Mouse (Mus musculus): Measurements from ENCODE around the gene 4430402I18Rik. TPM values are rescaled to one million over a fixed set of nuclear protein-coding genes. Genes with fewer than 3 reads are reported as not detected.

Gene 4430402I18Rik
- polyA plus RNA-seq, 1 experiment, result 9.3 TPM

DNA sequence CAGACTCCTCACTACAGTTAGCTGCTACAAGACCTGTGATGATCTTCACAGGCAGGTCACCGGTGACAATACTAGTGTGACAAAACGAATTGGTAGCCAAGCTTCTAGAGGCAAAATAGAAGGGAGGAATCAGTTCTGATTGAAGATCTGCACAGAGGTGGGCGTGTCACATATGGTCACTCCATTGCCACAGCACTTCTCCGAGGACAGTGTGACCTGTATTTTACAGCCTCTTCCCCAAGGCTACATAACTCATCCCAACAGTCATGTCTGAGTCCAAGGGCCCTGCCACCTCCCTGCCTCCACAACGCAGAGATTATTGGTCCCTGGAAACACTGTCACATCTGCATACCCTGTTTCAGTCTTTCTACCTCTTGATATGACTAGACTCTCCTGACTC, 1.6 kb upstream of the 4430402I18Rik start:
- DNase-seq (ENCODE audit: extremely low spot score in 1 of 2, low spot score in 1 of 2), result no peak

DNA sequence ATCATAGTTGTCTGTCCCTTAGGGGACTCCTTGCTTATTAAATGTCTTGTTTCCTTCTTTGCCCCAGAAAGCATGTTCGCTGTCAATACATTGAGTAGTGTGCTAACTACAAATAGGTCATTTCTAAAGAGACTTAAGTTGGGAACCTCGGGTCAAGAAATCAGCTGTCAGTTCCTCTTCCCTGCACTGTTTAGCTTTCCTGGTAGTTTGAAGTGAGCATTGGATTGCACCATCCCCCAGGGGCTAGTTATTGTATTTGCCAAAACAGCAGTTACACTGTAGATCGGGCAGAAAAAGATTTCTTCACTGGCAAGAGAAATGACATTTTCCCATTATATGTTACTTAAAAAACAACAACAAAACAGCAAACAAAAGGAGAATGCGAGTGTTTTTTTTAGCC, 578 bp upstream of the 4430402I18Rik start:
- DNase-seq (ENCODE audit: extremely low spot score in 1 of 2, low spot score in 1 of 2), result no peak

DNA sequence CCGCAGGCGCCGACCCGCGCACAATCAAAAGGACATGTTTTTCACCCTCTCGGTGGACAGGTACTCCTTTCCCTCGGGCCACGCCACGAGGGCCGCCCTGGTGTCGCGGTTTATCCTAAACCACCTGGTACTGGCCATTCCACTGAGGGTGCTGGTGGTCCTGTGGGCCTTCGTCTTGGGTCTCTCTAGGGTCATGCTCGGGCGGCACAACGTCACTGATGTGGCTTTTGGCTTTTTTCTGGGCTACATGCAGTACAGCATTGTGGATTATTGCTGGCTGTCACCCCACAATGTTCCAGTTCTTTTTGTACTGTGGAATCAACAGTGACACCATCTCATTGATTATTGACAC, 3.1 kb downstream of the 4430402I18Rik start:
- DNase-seq (ENCODE audit: extremely low spot score in 1 of 2, low spot score in 1 of 2), result no peak

DNA sequence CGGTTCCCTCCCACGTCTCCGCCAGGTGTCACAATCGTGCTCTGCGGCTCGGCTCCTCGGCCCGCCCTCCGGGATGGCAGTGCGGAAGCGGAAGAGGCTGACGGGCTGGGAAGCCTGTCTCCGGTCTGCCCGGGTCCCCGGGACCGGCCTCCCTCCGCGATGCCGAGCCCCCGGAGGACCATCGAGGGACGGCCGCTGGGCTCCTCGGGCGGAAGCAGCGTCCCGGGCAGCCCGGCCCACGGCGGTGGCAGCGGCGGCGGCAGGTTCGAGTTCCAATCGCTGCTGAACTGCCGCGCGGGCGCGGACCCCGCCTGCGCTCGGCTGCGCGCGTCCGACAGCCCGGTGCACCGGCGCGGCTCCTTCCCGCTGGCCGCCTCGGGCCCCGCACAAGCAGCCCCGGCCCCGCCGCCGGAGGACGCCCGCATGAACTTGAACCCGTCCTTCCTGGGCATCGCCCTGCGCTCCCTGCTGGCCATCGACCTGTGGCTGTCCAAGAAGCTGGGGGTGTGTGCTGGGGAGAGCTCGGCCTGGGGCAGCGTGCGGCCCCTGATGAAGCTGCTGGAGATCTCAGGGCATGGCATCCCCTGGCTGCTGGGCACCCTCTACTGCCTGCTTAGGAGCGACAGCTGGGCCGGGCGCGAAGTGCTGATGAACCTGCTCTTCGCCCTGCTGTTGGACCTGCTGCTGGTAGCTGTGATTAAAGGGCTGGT, 3.6 kb downstream of the 4430402I18Rik start, which contains the start of gene Plpp6:
Gene Plpp6 (plus strand): TSS at position 112 of the 710 bp plus-strand sequence.
- peak; percentile 68 to 85 for DNase-seq (ENCODE audit: extremely low spot score in 1 of 2, low spot score in 1 of 2)

DNA sequence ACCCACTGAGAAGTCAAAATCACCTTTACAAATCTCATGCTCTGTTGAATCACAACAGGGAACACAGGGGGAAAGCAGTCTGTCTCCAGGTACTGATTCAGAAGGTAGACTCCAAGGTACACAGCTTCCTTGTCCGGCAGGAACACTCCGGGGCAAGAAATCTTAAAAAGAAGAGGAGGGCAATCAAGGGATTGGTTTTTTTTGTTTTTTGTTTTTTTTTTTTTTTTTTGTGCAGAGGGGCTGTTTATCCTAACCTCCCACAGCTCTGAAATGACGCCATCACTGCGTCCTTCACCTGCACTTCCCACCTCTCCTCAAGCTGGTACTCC, 4.1 kb downstream of the 4430402I18Rik start:
- no peak for DNase-seq (ENCODE audit: extremely low spot score in 1 of 2, low spot score in 1 of 2)

DNA sequence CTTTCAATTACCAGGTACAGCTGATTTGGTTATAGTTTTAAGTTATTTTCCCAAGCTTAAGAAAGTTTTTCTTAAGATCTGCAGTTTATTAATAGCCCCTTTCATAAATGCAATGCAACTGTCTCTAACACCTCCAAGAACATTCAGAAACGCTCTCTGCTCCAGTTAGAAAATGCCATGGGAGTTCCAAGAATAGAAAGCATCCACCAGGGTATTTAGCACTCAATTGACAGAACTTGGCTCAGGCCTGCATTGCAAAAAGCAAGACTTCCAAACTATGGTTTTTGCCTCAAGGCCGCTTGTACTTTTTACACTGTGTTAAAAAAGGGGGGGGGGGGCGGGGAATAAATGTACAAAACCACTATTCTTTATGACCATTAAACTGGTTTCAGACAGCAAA, 4.5 kb downstream of the 4430402I18Rik start:
- DNase-seq (ENCODE audit: extremely low spot score in 1 of 2, low spot score in 1 of 2), result peak; percentile 69 to 77

DNA sequence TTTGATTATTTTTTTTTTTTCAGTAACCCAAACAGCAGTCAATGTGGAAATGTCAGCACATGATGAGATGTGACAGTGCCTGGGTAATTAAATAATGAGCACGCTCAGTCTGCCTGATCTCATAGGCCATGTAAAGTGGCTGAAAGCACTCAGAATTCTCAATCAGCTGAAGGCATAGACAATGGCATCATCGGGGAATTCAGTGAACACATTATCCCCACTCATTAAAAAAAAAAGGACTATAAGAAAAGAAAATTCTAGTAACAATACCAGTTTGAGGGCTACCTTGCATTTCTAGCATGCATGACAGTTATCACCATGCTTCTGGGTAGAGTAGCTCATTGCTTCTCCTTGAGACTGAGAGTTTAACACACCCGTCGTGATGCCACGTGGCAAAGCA, 16.3 kb downstream of the 4430402I18Rik start:
- no peak for DNase-seq (ENCODE audit: extremely low spot score in 1 of 2, low spot score in 1 of 2)

DNA sequence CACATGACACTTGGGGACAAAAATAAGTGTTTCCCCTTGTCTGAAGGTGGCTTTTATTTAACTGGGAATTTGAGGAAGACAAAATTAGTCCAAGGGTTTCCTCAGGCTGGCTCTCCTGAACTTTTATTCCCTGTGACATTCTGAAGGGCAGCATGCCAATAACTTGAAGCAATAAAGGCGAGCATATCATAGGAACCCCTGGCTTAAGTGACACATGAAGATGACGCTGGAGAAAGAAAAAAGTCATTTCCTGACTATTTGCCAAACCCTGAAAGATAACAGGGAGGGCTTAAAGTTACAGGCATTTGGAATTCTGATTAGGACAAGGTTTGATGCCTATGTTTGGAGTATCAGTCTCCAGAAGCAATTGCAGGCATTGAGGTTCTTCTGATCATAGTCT, 20.3 kb downstream of the 4430402I18Rik start:
- DNase-seq (ENCODE audit: extremely low spot score in 1 of 2, low spot score in 1 of 2), result no peak

DNA sequence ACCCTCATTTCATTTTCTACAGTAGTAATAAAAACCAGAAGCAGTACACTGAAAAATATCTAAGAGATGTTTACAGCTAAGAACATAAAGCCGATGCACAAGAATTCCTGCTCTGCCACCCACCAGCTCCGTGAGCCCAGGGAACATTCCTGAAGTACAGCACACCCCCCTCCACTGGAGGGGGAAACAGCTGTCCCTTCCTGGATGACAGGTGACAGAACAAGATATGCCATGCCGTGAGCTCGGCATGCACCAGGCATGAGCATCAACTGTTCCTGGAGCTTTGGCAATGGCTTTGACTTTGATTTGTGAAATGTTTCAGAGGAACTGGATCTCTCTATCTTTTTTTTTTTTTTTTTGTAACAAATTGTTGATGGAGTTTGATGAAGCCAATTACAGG, 20.8 kb downstream of the 4430402I18Rik start:
- DNase-seq (ENCODE audit: extremely low spot score in 1 of 2, low spot score in 1 of 2), result peak in 1 of 2 experiments; percentile 31

DNA sequence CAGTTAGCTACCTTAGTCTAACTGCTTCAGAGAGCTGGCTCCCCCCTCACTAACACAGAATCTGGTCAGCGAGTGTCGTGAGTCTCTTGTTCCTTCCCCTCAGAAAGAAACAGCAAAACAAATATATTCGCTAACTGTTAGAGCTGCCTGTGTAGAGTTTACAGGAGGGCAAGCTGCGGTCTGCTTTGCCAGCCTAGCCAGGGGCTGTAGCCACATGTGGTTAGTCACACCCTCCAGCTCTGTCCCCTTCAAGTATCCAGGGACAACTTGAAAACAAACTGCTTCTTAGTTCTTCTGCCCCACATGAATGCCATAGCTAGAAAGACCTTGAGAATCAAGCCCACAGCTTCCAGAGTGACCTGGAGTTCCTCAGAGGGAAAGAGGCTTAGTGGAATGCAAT, 26.3 kb downstream of the 4430402I18Rik start:
- no peak for DNase-seq (ENCODE audit: extremely low spot score in 1 of 2, low spot score in 1 of 2)

DNA sequence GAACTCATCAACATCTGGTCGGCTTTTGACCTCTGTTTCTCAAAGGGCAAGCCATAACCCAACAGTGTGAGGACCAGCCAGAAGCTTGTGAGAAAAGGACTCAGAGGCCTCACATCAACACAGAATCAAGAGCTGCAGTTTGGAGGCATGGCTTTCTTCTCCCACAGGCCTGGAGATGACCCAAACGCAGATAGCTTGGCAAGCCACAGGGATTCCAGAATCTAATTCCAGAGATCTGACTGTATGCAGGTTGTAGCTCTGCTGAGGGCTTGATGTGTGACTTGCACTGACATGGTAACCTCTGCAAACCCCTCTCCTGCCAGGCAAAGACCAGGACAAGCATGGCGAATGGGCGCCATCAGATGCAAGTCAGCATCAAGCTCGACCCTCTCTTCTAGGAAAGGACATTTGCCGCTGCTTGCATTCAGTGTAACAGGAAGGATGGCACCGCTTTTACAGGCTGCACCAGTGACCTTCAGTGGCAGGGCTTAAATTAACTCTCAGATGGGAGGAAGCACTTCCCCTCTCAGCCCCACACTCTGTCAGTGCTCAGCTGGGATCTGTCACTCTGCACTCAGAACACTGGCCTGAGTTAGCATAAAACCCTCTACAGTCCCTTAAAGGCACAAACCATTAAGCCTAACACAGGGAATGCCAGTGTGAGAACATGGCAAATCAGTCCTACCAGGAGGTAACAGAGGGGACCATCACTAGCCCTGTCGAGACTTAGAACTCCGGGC, 27.3 kb downstream of the 4430402I18Rik start:
- DNase-seq (ENCODE audit: extremely low spot score in 1 of 2, low spot score in 1 of 2), result no peak

DNA sequence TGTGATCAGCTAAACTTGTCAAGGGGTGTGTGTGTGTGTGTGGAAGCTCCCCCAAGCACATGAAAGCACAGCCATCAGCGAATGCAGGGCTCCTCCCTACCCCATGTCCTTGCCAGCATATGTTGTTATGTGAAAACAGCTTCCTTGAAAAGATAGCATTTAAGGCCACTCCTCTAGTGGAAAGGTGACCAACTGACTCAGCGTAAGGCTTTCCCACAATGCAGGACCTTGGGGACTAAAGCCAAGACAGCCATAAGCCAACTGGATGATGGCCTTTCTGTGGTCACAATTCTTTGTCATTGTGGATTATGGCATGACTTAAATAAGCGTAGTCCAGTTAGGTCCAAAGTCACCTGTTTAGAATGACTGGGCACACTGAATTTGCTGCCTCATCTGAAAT, 32.7 kb downstream of the 4430402I18Rik start:
- no peak for DNase-seq (ENCODE audit: extremely low spot score in 1 of 2, low spot score in 1 of 2)

DNA sequence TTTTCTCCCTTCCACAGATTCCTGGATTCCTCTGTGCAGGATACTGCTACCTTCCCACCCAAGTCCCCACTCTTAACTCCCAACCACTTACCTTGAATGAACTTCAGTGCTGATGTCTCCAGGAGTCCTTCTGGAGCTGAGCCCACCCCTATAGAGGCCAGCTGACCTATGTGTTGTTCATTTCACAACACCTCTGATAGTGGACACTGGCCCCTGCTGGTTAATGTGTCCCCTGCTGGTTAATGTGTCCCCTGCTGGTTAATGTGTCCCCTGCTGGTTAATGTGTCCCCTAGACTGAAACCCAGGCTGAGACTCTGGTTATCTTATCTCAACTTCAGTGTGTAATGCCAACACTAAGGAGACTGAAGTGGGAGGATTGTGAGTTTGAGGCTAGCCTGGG, 38.6 kb downstream of the 4430402I18Rik start:
- no peak for DNase-seq (ENCODE audit: extremely low spot score in 1 of 2, low spot score in 1 of 2)

DNA sequence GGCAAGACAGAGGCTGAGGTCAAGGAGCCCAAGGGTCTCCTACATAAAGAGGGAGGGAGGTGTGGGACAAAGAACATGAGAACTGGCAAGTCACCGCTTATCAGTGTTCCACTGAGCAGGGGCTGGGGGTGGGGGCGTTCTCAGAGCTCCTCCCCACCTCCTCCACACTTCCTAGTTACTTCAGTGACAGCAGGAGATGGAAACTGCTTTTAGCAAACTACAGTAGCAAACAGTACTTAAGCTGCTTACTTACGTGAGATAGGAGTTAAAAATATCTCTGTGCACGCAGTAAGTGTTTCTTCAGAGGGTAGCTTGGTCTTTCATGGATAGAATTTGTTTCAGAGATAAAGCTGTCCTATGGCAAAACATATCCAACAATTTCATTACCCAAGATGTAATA, 40.2 kb downstream of the 4430402I18Rik start:
- DNase-seq (ENCODE audit: extremely low spot score in 1 of 2, low spot score in 1 of 2), result no peak

DNA sequence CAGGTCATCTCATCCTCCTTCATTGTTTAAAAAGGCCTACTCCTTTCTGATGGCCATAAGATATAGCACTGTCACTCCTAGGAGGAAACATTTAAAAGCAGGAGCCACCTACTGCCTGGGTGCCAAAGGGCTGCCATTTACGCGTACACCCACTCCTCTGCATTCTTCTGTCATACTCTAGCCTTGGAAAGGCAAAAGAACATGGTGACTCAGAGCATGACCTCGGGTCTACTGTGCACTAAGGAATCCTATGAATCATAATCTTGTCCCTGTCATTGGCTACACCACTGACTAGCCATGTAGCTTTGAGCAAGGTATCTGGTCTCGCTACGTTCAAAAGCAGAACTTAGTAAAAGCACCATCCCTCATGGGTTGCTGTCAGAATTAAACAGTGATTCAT, 41.2 kb downstream of the 4430402I18Rik start:
- no peak for DNase-seq (ENCODE audit: extremely low spot score in 1 of 2, low spot score in 1 of 2)

DNA sequence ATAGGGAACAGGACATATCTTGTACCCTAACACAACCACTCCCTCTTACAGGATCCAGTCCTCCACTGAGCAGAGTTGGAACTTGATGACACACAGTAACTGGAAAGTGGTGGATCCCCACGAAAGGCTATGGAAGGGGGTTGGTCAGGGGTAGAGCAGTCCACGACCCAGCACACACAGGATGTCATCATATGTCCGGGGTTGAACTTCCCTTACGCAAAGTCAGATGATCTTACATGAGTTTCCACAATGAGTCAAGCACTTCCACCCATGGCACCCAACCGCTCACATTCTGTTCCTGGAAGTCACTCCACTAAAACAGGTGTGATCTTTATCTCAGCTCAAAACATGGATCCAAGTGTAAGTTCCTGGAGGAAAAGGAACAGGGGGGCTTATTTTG, 49.8 kb downstream of the 4430402I18Rik start:
- no peak for DNase-seq (ENCODE audit: extremely low spot score in 1 of 2, low spot score in 1 of 2)

DNA sequence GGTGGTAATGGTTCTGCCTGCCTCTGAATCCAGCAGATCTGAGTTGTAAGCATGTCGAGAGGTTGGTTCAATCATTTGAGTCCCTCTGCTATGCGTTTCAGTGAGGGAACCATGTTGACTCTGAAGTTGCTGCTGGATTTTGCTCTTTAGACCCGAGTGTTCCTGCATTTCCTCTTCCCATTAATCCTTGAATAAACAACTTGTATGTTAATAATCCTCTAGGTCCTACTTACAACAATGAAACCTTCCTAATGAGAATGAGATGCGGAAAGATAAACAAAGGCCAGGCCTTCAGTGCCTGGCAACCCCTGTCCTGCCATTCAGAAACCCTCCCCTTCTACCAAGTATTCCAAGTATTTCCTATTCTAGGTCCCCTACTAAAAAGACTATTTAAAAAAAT, 51.1 kb downstream of the 4430402I18Rik start:
- DNase-seq (ENCODE audit: extremely low spot score in 1 of 2, low spot score in 1 of 2), result no peak

DNA sequence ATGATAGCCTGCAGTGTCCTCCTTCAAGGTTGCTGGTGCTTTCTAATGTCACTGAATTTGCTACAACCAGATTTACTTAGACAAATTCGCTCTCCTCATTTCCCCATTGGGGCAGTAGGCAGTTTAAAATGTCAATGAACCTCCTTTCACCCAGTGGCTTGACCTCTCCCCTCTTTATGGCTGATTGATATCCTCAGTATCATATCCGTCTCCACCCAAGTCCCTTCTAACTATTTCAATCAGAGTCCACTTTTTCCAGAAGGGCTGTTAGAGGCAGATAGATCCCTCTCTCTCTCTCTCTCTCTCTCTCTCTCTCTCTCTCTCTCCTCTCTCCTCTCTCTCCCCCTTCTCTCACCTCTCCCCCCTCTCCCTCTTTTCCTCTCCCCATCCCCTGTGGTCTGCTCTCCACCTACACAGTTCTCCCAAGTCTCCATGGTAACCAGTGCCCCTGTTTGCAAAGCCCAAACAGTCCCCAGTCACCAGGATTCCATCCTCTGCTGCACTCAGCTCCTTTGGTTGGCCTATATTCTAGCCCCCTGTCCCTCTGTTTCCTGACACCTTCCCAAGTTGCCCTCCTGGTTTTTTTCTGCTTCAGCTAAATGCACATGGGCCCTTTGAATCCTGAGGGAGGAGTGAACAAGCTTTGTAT, 51.9 kb downstream of the 4430402I18Rik start:
- no peak for DNase-seq (ENCODE audit: extremely low spot score in 1 of 2, low spot score in 1 of 2)

DNA sequence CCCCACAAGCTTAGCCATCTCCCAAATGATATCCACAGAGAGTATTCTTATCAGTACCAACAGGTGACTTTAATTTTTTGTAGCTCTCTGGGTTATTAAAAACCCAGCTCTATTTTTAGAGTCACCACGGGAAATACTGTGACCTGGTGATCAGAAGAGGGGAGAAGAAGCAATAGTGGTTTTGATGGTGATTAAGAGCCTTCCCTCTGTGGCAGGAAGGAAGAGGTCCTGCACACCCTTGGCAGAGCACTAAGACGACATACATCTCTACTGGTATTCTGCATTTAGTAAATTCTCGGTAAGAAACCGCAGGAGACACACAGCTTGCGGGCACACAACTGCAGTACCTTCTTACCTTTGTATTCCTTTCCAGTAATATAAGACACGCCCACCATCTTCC, 53.0 kb downstream of the 4430402I18Rik start:
- DNase-seq (ENCODE audit: extremely low spot score in 1 of 2, low spot score in 1 of 2), result no peak

DNA sequence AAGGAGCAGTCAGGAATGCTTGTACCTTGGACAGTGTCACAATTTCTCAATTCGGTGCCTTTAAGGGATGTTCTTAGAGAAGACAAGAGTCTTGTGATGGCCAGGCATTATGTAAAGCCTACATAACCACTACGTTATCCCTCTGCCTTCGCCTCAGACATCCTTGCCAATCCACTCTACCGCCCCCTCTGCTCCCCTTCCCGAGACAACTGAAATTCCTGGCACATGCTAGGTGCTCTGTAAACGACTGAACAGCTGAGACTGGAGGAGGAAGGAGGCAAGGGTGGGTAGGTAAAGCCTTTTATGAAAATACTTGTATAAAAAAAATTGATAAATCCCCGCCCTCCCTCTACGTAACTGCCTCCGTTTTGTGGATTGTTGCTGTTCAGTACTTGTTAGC, 58.9 kb downstream of the 4430402I18Rik start:
- DNase-seq (ENCODE audit: extremely low spot score in 1 of 2, low spot score in 1 of 2), result peak in 1 of 2 experiments; percentile 74

DNA sequence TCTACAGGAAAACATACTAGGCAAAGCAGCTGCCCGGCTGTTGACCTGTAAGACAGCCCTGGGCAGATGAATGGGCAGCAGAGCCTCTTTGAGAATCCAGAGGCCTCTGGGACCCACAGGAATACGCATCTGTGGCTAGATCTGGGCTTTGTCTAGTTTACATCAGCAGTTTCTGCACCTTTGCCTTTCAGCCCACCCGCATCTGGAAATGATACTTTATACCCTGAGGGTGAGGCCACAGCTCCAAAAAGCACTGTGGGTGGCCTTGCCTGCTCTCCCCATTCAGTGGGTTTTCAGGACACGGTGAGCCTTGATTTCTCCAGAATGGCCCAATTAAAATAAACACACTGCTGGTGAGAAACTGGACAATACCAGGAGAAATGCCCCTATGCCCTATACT, 59.4 kb downstream of the 4430402I18Rik start:
- no peak for DNase-seq (ENCODE audit: extremely low spot score in 1 of 2, low spot score in 1 of 2)

Data from frontal cortex, adult 2 months (tissue).